Mouse (Mus musculus): Measurements from ENCODE around the gene Cadm1. TPM values are rescaled to one million over a fixed set of nuclear protein-coding genes. Genes with fewer than 3 reads are reported as not detected.

The Cadm1 gene
- polyA plus RNA-seq, 1 experiment from 2014 or later: 43.0 TPM

DNA sequence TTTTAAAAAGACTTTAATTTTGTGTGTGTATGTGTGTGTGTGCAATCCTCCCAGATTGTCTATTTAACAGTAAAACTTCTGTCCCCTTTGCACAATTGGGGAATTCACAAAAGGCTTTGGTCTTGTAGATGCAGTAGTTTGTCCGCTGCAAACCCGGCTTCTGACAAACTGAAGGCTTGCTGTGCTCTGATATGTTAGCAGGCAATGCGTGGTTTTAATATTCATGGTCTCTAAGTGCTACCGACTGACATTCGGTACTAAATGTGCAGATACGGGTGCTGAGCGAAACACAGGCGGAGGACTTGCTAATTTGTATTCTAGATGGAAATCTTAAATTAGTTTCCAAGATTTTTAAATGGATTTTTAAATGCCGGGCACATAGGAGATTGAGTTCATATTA lies 176.4 kb downstream of the Cadm1 start:
- ATAC-seq: no peak
- WGBS: 86% methylated on average over 9 of the region's 9 CpGs

GRCm38 (mm10) chr9:47707326-47707725 lies 177.4 kb downstream of the Cadm1 start:
- Histone ChIP-seq H3K27me3 (replicated peaks; ENCODE audit: control insufficient read depth, insufficient read depth, low read length) (no peaks in the 10 kb centered on the region), H3K4me3 (ENCODE audit: low read length) (no peak overlapping the region), H3K36me3 (ENCODE audit: control insufficient read depth, insufficient read depth, low read length) (no peaks in the 10 kb centered on the region), H3K27ac (ENCODE audit: low read length) (no peak overlapping the region), H3K4me2 (ENCODE audit: low read depth, low read length) (no peak overlapping the region), H3K9me3 (ENCODE audit: control insufficient read depth, low read length) (no peaks in the 10 kb centered on the region), H3K9ac (ENCODE audit: low read depth, low read length) (no peak overlapping the region), H3K4me1 (ENCODE audit: control insufficient read depth, insufficient read depth, low read length) (no peaks in the 10 kb centered on the region)
- ATAC-seq: no peak
- 83% methylated on average over 6 of the region's 6 CpGs for WGBS

More for the DNA sequence above, 176.4 kb downstream of the Cadm1 start:
- Histone ChIP-seq H3K4me1 (ENCODE audit: control insufficient read depth, insufficient read depth, low read length) (no peaks in the 10 kb centered on the region), H3K4me2 (ENCODE audit: low read depth, low read length) (no peak overlapping the region), H3K36me3 (ENCODE audit: control insufficient read depth, insufficient read depth, low read length) (no peaks in the 10 kb centered on the region), H3K9ac (ENCODE audit: low read depth, low read length) (no peak overlapping the region), H3K4me3 (ENCODE audit: low read length) (no peak overlapping the region), H3K27me3 (replicated peaks; ENCODE audit: control insufficient read depth, insufficient read depth, low read length) (no peaks in the 10 kb centered on the region), H3K9me3 (ENCODE audit: control insufficient read depth, low read length) (no peaks in the 10 kb centered on the region), H3K27ac (ENCODE audit: low read length) (no peak overlapping the region)

DNA sequence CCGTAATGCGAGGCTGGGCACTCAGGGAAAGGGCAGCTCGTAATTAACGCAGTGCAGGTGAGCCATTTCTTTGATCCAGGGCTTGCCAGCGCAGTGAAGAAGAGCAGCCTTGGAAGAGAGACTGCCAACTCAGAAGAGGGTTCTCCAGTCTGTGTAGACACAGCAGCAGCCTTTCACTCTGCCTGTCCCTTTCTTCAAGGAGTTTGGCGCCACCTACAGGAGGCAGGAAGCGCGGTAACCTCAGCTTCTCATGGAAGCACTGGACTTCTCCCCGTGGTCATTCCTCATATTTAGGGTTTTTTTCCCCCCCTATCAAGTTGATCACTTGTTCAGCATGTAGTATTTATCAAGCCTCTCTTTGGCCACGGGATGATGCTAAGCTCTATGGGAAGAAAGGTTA lies 178.3 kb downstream of the Cadm1 start:
- WGBS: 19% methylated on average over 10 of the region's 10 CpGs
- Histone ChIP-seq H3K4me3 (ENCODE audit: low read length) (no peak overlapping the region), H3K27ac (ENCODE audit: low read length) (no peak overlapping the region), H3K27me3 (replicated peaks; ENCODE audit: control insufficient read depth, insufficient read depth, low read length) (no peaks in the 10 kb centered on the region), H3K36me3 (ENCODE audit: control insufficient read depth, insufficient read depth, low read length) (no peaks in the 10 kb centered on the region), H3K4me2 (ENCODE audit: low read depth, low read length) (no peak overlapping the region), H3K9me3 (ENCODE audit: control insufficient read depth, low read length) (no peaks in the 10 kb centered on the region), H3K9ac (ENCODE audit: low read depth, low read length) (no peak overlapping the region), H3K4me1 (ENCODE audit: control insufficient read depth, insufficient read depth, low read length) (no peaks in the 10 kb centered on the region)
- ATAC-seq: no peak; the same call in 1 of the 2 replicates

DNA sequence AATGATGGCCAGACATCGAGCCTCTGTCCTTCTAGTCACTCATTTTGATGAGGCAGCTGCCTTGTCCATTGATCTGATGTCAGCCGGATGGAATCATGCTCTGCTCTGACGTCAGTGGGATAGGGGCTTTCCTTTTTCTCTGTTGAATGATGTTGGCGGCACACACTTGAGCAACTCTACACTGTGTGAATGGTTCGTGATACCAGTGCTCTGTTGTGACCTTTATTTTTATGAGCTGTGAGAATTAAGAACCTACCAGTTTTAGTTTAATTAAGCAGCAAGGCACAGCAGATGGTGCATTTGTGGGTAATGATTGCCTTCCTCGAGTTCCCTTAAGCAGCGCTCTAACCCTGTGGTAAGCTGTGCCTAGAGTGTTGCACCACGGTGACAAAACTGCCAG lies 181.0 kb downstream of the Cadm1 start:
- Histone ChIP-seq H3K4me1 (ENCODE audit: control insufficient read depth, insufficient read depth, low read length) (no peaks in the 10 kb centered on the region), H3K27me3 (replicated peaks; ENCODE audit: control insufficient read depth, insufficient read depth, low read length) (no peaks in the 10 kb centered on the region)
- WGBS: 84% methylated on average over 8 of the region's 8 CpGs

DNA sequence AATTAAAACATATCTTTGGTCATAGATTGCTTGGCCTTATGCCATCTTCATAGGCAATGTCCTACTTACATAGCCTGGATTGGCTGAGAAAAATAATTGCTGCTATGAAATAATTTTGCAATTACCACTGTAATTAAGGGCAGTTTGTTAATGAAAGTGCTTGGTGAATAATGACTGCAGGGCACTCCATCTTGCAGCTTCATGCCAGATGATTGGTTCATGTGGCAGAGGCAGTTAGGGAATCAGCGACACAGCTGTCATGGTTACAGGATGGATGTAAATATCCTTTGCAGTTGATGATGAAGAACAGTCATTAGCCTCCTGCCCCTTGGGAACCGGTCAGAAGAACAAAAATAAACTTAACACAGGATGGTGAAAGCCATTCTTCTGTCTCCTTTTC lies 184.6 kb downstream of the Cadm1 start:
- ATAC-seq: no peak
- WGBS: 47% methylated on average over 2 of the region's 2 CpGs
- no peak overlapping the region for H3K27ac ChIP-seq (ENCODE audit: low read length)

More for the DNA sequence above, 181.0 kb downstream of the Cadm1 start:
- no peaks in the 10 kb centered on the region for H3K36me3 ChIP-seq (ENCODE audit: control insufficient read depth, insufficient read depth, low read length)
- H3K4me2 ChIP-seq (ENCODE audit: low read depth, low read length): no peak overlapping the region
- H3K9me3 ChIP-seq (ENCODE audit: control insufficient read depth, low read length): no peaks in the 10 kb centered on the region
- ATAC-seq: no peak
- no peak overlapping the region for H3K9ac ChIP-seq (ENCODE audit: low read depth, low read length)
- no peak overlapping the region for H3K4me3 ChIP-seq (ENCODE audit: low read length)
- H3K27ac ChIP-seq (ENCODE audit: low read length): no peak overlapping the region

DNA sequence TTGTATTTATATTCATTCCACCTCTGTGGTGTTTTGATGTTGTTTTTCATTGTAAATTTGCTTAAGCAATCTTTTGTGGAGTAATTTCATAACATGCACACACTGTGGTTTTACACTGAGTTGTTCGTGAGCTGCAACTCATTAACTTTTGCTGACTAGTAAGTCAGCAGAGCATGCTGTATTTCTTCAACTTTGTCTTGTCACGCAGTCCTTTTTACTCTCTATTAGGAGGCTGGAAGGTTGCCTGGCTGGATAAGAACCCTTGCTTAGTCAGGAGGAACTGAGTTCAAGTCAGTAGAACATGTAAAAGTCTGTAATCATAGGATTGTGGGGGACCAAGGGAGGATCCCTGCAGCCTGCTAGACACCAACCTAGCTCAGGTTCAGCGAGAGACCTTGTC lies 185.4 kb downstream of the Cadm1 start:
- Histone ChIP-seq H3K9ac (ENCODE audit: low read depth, low read length) (no peak overlapping the region), H3K36me3 (ENCODE audit: control insufficient read depth, insufficient read depth, low read length) (no peaks in the 10 kb centered on the region), H3K4me3 (ENCODE audit: low read length) (no peak overlapping the region), H3K27me3 (replicated peaks; ENCODE audit: control insufficient read depth, insufficient read depth, low read length) (no peaks in the 10 kb centered on the region), H3K4me1 (ENCODE audit: control insufficient read depth, insufficient read depth, low read length) (no peaks in the 10 kb centered on the region), H3K9me3 (ENCODE audit: control insufficient read depth, low read length) (no peaks in the 10 kb centered on the region), H3K27ac (ENCODE audit: low read length) (no peak overlapping the region), H3K4me2 (ENCODE audit: low read depth, low read length) (no peak overlapping the region)
- WGBS: 85% methylated on average over 3 of the region's 3 CpGs
- ATAC-seq: no peak

More for the DNA sequence above, 184.6 kb downstream of the Cadm1 start:
- H3K36me3 ChIP-seq (ENCODE audit: control insufficient read depth, insufficient read depth, low read length): no peaks in the 10 kb centered on the region
- no peaks in the 10 kb centered on the region for H3K27me3 ChIP-seq (replicated peaks; ENCODE audit: control insufficient read depth, insufficient read depth, low read length)
- H3K4me3 ChIP-seq (ENCODE audit: low read length): no peak overlapping the region
- H3K9ac ChIP-seq (ENCODE audit: low read depth, low read length): no peak overlapping the region
- no peaks in the 10 kb centered on the region for H3K4me1 ChIP-seq (ENCODE audit: control insufficient read depth, insufficient read depth, low read length)
- no peaks in the 10 kb centered on the region for H3K9me3 ChIP-seq (ENCODE audit: control insufficient read depth, low read length)
- no peak overlapping the region for H3K4me2 ChIP-seq (ENCODE audit: low read depth, low read length)

GRCm38 (mm10) chr9:47716883-47717282 lies 186.9 kb downstream of the Cadm1 start:
- H3K4me1 ChIP-seq (ENCODE audit: control insufficient read depth, insufficient read depth, low read length): no peaks in the 10 kb centered on the region
- WGBS: 89% methylated on average over 16 of the region's 16 CpGs
- no peaks in the 10 kb centered on the region for H3K36me3 ChIP-seq (ENCODE audit: control insufficient read depth, insufficient read depth, low read length)
- no peak overlapping the region for H3K27ac ChIP-seq (ENCODE audit: low read length)
- H3K9me3 ChIP-seq (ENCODE audit: control insufficient read depth, low read length): no peaks in the 10 kb centered on the region
- ATAC-seq: no peak
- no peaks in the 10 kb centered on the region for H3K27me3 ChIP-seq (replicated peaks; ENCODE audit: control insufficient read depth, insufficient read depth, low read length)
- H3K4me3 ChIP-seq (ENCODE audit: low read length): no peak overlapping the region
- no peak overlapping the region for H3K9ac ChIP-seq (ENCODE audit: low read depth, low read length)
- H3K4me2 ChIP-seq (ENCODE audit: low read depth, low read length): no peak overlapping the region

DNA sequence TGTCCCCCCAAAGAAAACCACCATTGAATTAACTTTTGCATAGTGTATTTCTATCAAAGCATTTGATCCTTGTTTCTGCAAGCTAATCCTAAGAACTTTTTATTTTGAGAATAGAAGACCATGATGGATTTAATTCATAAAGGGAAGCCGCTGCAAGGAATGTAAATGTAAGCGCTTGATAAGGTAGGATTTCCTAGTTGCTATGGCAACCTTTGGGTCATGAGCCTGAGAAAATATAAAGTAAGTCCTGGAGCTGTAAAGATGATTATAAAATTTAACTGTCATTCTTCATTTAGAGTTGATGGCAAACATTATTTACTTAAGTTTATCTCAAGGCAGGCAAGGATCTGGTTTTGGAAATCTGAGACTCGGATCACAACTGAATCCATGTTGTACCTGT lies 197.6 kb downstream of the Cadm1 start:
- 37% methylated on average over 3 of the region's 3 CpGs for WGBS
- no peak overlapping the region for H3K4me2 ChIP-seq (ENCODE audit: low read depth, low read length)
- no peaks in the 10 kb centered on the region for H3K36me3 ChIP-seq (ENCODE audit: control insufficient read depth, insufficient read depth, low read length)

DNA sequence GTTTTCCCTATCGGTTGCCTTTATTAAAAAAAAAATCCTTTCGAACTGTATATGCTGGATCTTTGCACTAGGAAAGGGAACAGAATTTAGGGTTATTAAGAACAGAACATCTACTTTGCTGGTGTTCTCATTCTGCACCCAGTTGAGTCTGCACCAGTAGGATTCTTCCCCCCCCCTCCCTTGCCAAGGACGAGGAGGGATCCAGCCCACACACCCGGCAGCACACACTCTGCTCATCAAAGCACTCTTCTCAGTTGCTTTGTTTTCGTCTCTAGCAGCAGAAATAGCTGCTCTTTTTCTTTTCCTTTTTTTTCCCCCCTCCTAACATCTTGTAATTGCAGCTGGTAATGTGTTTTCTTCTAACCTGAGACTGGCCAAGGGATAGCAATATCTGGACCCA lies 198.9 kb downstream of the Cadm1 start:
- 44% methylated on average over 5 of the region's 5 CpGs for WGBS
- no peak for ATAC-seq

More for the DNA sequence above, 197.6 kb downstream of the Cadm1 start:
- no peak for ATAC-seq
- Histone ChIP-seq H3K9me3 (ENCODE audit: control insufficient read depth, low read length) (no peaks in the 10 kb centered on the region), H3K9ac (ENCODE audit: low read depth, low read length) (no peak overlapping the region), H3K27ac (ENCODE audit: low read length) (no peak overlapping the region), H3K27me3 (replicated peaks; ENCODE audit: control insufficient read depth, insufficient read depth, low read length) (no peaks in the 10 kb centered on the region), H3K4me1 (ENCODE audit: control insufficient read depth, insufficient read depth, low read length) (peaks cover 8% of the 10 kb centered on the region; the same call in 1 of the 2 replicates), H3K4me3 (ENCODE audit: low read length) (no peak overlapping the region)

GRCm38 (mm10) chr9:47730247-47730646 lies 200.3 kb downstream of the Cadm1 start:
- Histone ChIP-seq H3K4me2 (ENCODE audit: low read depth, low read length) (no peak overlapping the region), H3K4me3 (ENCODE audit: low read length) (no peak overlapping the region), H3K9ac (ENCODE audit: low read depth, low read length) (no peak overlapping the region), H3K27ac (ENCODE audit: low read length) (no peak overlapping the region), H3K9me3 (ENCODE audit: control insufficient read depth, low read length) (no peaks in the 10 kb centered on the region), H3K36me3 (ENCODE audit: control insufficient read depth, insufficient read depth, low read length) (no peaks in the 10 kb centered on the region), H3K27me3 (replicated peaks; ENCODE audit: control insufficient read depth, insufficient read depth, low read length) (no peaks in the 10 kb centered on the region), H3K4me1 (ENCODE audit: control insufficient read depth, insufficient read depth, low read length) (peaks cover 8% of the 10 kb centered on the region; the same call in 1 of the 2 replicates)
- 67% methylated on average over 6 of the region's 6 CpGs for WGBS
- ATAC-seq: no peak

More for the DNA sequence above, 198.9 kb downstream of the Cadm1 start:
- no peak overlapping the region for H3K4me3 ChIP-seq (ENCODE audit: low read length)
- no peaks in the 10 kb centered on the region for H3K27me3 ChIP-seq (replicated peaks; ENCODE audit: control insufficient read depth, insufficient read depth, low read length)
- H3K27ac ChIP-seq (ENCODE audit: low read length): no peak overlapping the region
- no peak overlapping the region for H3K4me2 ChIP-seq (ENCODE audit: low read depth, low read length)
- no peak overlapping the region for H3K9ac ChIP-seq (ENCODE audit: low read depth, low read length)
- H3K4me1 ChIP-seq (ENCODE audit: control insufficient read depth, insufficient read depth, low read length): peaks cover 8% of the 10 kb centered on the region; the same call in 1 of the 2 replicates
- H3K36me3 ChIP-seq (ENCODE audit: control insufficient read depth, insufficient read depth, low read length): no peaks in the 10 kb centered on the region
- H3K9me3 ChIP-seq (ENCODE audit: control insufficient read depth, low read length): no peaks in the 10 kb centered on the region

All from intestine, embryonic 16.5 days (tissue).